Mouse (Mus musculus): ENCODE results near the gene Ulk4.

DNA sequence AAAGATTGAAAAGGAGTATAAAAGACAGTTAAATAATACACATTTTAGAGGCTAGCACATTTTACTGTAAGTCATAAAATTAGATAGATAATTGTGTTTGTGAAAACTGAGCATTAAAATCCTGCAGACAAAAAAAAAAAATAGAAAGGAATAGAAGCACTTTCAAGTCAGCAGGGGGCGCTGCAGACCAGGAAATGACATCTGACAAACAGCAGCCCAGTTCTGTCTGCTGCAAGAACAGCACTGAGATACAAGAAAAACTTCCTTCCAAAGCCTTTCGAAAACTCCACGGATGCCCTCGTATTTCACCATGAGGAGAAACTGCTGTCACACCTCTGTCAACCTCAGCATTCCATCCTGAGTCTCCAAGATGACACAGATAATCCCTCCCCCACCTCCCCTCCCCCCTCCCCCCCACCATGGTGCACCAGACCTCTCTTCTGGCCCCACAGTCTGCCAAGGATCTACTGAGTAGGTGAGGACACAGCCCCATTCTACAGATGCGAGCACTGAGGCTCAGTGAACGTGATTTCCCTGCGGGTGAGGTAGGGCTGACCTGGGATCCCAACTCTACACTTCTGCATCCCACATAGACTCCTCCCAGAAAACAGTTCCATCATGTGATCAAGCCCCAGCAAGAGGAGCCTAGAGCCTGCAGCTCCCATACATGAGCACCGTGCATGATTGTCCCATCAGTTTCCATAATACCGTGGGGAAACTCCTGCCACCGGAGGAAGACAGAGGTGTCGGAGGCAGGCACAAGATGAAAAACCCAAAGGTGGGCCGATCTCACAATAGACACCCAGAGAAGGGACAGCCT lies 28.8 kb downstream of the Ulk4 start:
- peak; percentile 86 for TF ChIP-seq CTCF (IDR thresholded peaks at IDR 0.05; ENCODE audit: extremely low read depth, insufficient read depth, low read length)
- TF ChIP-seq POLR2A (IDR thresholded peaks at IDR 0.05; ENCODE audit: extremely low read depth, insufficient read depth, low read length) = no peak
